Mouse (Mus musculus) left cerebral cortex, postnatal 36 days (tissue): Measurements from ENCODE around the gene Bpifb1. TPM values are rescaled to one million over a fixed set of nuclear protein-coding genes. Genes with fewer than 3 reads are reported as not detected.
"Not testable (repeated sequence)": the region's sequence is repeated elsewhere in the genome, so short reads cannot be mapped to it uniquely, and the experiment has no call there.

ENCODE experiments used
- DNase-seq, 2 experiments: peaks; one replicate each; pipeline ENCODE4 v3.0.0; 2021 to 2022; ENCODE audit warnings: low spot score in 2 of 2, mixed read lengths in 1 of 2
- intact Hi-C: fragments of 180-260 bp; cut with DNase I; formaldehyde crosslinking; loops from one replicate; pipeline ENCODE4 v1.15.1; 2025
- total RNA-seq, 2 experiments: library from RNA; stranded (reverse); gene quantifications; 2 replicates each; pipeline ENCODE4 v1.2.3; 2021

Bpifb1 gene
- total RNA-seq, 2 experiments from 2014 or later: 0.25 TPM; not detected in 1

DNA sequence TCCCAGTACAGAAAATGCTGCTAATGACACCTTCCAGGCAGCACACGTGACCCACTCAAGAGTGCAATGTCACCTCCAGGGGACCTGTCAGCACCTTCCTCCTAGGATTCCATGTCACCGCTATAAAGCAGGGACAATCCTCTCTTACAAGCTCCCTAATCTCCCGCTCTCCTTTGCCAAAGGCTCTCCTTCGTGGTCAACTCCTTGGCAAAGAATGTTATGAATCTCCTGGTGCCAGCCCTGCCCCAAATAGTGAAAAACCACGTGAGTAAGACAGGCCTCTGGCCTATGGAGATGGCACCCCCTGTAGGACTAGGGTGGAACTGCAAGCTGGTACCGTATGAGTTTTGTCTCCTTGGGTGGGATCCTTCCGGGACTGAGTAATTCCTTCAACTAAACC, 16.3 kb downstream of the Bpifb1 start:
- DNase-seq: no peak
- intact Hi-C loops: no loop called here

DNA sequence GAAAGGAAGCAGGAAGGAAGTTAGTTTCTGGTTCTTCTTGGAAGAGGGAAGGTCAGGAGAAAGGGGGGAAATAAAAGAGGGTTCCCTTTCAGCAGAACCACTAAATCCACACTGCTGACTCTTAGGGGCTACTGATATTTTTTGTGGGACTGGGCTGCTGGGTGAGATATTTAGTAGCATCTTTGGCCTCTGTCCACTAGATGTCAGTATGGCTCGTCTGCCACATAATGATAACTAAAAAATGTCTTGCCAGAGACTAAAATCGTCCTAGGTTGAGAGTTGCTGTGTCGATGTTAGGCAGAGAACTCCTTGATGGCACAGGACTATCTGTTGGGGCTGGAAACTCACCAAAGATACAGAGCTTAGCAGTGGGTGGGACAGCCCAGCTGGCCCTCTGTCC, 18.5 kb downstream of the Bpifb1 start:
- intact Hi-C loops: loop anchor here (2.0 kb wide), 1 partner anchor 170 kb away; no protein-coding TSS in a partner anchor
- DNase-seq: no peak

DNA sequence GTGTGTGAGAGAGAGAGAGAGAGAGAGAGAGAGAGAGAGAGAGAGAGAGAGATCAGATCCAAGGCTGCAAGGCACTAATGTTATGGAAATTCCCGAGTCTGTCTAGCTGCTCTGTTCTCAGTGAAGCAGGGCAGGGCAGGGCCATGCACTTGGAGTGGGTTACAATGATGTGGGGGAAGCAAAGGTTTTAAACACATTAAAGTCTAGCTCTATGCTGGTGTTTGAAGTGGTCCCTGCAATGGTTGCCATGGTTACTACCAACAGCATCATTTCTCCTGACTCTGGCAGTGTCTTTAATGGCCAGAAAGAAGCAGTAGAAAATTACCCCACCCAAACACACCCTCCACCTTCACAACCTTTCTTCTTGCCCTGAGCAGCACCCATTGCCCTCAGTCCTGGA, 20.5 kb downstream of the Bpifb1 start:
- no peak for DNase-seq
- intact Hi-C loops: no loop called here

DNA sequence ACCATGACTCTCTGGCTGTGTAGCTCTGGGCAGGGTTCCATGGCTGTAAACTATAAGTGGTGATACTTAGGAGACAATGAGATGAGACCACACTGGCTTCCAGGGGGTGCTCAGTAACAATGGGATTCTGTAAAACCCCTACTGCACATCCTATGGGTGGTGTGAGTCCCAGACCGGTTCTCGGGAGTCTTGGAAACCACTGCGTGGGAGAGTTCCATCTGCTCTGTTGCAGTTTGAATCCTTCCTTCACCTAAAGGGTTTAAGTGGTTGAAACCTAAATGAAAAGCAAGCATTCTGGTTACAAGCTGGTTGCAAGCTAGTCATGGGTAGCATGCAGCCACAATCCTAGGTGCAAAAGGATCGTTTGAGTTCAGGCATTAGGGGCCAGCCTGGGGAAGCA, 21.3 kb downstream of the Bpifb1 start:
- intact Hi-C loops: no loop called here
- peak; percentile 70 to 74 for DNase-seq

DNA sequence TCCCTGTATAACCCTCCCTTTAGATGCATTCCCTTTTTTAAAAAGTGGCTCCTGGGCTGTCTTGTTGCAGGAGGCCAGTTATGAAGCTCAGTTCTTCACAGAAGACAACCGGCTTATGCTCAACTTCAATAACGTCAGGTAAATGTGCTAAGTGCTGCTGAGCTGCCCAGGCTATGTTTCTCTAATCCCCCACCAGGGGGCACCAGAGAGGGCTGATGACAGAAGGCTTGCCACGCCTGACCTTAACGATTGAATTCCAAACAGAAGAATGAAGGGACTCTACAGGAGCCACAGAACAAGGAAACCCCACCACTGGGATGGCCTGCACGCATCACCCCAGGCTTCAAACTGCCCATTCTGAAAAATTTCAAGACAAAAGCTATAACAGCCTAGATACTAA, 24.6 kb downstream of the Bpifb1 start:
- intact Hi-C loops: loop anchor here (5.0 kb wide), 1 partner anchor 77 kb away; no protein-coding TSS in a partner anchor
- peak; percentile 29 to 37 for DNase-seq

DNA sequence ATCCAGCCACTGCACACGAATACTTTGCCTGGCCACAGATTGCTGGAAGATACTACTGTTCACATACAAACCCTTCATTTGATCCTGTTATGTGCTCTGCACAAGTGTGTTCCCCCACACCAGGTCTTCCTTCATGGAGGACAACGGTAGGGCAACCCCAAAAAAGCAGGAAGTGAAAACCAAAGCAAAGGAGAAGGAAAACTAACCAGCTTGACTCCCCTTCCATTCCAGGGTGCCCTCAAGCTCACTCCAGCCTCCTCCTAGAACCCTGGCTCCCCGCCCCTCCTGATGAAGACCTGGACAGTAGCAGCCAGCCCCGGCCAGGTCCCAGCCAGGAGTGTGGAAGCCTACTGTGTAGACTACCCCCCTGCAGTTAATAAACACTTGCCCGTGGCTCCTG, 29.3 kb downstream of the Bpifb1 start:
- no peak for DNase-seq
- intact Hi-C loops: loop anchor here (5.0 kb wide), 1 partner anchor 72 kb away; no protein-coding TSS in a partner anchor

DNA sequence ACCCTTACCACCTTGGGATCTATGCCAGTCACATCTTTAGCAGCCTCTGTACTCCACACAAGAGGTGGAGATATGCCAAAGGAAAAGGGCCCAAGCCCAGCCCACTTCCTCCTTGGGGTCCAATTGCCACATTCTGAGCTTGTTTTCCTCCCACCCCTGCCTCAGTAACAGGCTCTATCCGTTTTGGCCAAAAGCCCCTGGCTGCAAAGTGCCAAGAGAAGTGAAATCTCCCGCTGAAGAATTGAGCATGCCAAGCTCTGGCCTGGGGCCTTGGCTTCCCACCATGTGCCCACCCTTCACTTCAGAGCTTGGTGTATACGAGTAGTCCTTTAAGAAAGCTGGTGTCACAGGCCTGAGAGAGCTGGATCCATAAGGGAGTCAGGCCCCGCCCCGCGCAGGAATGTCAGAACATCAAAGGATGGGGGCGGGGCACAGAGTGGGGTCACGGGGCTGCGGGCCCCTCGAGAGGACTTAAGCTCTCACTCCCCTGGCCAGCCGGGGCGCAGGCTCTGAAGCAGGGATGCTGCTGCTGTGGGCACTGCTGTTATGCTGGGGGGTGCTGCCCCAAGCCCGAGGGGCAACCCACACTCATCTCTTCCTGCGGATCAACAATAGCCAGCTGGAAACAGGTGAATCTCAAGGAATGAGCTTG, 32.8 kb downstream of the Bpifb1 start, which contains the start of gene Bpifb5:
Gene Bpifb5, plus strand, starts transcription at position 478 of the 652 bp plus-strand sequence.
- DNase-seq: no peak
- intact Hi-C loops: no loop called here

DNA sequence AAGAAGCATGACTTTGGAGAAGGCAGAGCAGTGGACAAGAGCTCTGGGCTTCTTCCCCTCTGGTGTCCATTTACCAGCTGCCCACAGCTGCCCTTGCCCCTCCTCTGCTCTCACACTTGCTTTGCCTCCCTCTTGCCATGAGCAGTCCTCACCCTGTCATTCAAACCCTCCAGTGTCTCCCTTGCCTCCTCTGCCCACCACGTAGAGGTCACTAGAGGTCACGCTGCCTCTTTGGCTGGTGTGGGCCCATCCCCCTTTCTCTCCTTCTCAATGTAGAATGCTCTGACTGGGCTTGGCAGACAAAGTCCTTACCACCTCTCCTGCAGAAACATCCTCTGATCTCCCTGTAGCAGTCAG, 33.3 kb downstream of the Bpifb1 start:
- intact Hi-C loops: no loop called here
- DNase-seq: no peak

DNA sequence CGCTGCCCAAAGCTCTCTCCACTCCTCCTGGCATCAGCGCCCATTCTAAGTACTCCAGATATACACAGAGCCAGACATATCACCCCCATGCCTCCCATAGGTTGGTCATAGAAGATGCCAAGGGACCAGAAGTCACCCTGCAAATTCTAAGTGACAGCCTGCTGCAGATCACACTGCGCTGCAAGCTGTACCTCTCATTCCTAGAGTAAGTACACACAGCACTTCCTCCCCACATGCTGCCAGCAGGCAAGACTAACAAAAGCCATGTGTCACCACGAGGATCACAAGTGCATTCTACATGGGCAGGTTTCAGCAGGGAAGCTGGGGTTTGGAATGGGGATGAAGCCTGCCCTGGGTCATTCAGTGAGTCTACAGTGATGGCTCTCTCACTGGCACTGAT, 36.4 kb downstream of the Bpifb1 start:
- intact Hi-C loops: no loop called here
- DNase-seq: no peak

DNA sequence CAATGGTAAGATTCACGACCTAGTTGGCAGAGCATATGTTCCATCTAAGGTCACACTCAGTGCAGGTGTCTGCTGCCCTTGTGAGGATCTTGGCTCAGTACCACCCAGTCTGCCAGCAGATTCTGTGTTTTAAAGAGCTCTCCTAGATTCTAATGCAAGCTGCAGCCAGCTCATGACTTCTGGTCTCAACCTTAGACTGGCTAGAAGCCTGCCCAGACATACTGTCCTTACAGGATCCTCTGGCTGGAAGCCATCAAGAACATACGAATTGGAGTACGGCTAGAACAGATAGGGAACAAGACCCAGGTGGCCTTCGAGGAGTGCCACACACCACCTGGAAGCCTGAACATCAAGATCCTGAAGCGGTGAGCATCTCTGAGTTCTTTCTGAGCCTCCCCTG, 37.2 kb downstream of the Bpifb1 start:
- no peak for DNase-seq
- intact Hi-C loops: no loop called here

DNA sequence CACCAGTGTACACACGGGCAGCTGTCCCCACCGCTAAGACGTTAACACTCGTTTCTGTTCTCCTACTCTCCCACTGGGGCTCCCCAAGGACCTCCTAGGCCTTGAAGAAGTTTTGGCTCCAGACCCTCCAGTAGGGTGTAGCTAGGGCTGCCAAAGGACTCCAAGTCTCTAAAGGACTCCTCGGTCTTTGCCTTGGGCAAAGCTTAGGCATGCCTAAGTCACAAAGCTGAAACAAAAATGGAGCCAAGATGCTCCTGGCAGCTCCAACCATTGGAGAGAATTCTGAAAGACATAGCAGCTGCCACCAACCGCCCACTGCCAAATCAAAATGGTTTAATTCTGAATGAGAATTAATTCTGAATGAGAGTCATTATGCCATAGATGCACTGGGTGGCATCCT, 42.8 kb downstream of the Bpifb1 start:
- intact Hi-C loops: no loop called here
- DNase-seq: no peak

DNA sequence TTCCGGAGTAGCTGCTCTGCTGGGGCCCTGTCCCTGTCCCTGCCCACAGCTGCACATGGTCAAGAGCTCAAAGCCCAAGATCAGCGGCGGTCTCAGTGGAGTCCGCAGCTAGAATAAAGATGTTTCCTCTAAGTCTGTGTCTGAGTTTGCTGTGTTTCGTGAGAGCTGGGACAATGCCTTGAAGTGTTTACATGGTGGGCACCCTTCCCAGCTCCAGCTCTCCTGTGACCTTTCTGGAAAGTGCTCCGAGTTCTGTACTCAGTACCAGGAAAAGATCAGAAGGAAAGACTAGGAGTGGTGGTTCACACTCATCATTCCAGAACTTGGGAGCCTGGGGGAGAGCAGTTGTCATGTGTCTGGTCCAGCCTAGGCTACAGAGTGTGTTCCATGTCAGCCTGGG, 50.2 kb downstream of the Bpifb1 start:
- DNase-seq: no peak
- intact Hi-C loops: no loop called here

DNA sequence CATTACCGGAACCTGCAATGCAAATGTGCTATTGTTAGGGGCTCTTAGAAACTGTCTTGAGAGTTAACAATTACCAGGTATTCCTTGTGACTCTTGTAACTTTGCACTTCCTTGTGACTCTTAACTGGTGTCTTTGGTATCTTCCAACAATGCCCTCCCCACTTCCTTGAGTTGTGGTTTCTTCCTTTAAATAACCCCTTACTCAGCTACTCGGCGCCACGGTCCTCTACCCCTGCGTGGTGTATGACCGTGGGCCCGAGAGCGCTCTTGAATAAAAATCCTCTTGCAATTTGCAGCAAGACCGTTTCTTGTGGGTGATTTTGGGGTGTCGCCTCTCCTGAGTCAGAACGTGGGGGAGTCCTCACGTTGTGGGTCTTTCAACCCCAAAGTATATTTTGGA, 52.1 kb downstream of the Bpifb1 start:
- intact Hi-C loops, DNase-seq: not testable (repeated sequence)

DNA sequence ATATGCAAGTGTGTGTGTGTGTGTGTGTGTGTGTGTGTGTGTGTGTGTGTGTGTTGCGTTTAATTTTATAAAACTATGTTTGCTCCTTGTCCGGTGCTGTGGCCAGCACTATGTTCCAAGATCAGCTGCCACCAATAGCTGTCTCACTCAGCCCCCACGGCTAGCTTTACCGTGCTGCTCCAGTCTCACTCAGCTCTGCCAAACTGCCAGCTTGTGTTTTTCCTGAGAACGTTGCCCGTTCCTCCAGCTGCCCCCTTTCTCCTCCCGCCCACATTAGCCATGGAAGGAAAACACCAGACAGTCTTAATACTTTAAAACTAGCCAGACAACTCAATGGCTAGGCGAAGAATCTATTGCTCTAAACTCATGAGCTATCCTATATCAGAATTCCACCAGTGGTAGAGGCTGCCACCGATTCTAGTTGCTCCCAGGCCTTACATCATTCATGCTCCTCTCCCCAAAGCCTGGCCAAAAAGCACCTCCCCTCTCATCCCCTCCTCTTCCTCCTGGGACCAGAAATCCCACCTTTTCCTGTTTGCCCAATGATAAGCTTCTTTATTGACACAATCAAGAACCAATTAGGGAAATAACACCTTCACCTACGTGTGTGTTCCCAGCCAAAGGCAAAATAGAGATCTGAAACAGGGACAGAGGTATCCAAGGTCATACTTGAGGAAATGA, 52.9 kb downstream of the Bpifb1 start:
- intact Hi-C loops: no loop called here
- peak; percentile 70 to 74 for DNase-seq

DNA sequence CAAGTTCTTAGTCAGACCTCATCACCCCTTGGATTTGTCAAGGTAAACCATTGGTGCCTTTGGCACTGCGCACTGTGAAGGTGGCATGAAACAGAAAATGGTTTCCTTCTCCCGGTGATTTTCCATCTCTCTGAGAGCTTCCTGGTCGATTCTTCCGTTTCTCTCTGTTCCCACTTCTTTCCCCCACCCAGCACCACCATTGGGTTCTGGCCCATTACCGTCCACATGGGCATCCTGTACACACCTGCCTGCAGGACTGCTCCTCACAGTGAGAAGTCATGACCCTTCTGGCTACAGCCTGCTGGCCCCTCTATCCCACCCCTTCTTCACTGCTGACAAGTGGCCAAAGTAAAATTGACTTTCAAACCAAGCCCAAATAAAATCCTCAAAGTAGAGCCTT, 54.7 kb downstream of the Bpifb1 start:
- intact Hi-C loops: no loop called here

DNA sequence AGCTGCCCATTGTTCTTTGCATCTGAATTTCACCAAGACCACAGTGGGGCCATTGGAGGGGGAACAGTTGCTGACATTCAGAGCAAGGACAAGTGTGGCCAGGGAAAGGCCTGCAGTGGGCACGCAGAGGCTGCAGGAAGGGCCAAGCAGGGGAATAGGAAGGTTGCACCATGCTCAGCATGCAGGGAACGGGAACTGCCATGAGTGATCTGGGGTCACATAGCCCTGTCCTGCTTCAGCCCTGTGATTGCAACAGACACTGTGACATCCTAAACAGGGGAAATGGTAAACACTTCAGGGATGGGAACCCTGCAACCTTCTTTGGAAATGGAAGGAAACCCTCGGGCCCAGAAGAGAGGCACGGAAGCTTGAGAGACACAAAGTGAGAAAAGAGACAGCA, 64.6 kb downstream of the Bpifb1 start:
- DNase-seq, intact Hi-C loops: not testable (repeated sequence)

More for the DNA sequence above, 54.7 kb downstream of the Bpifb1 start:
- no peak for DNase-seq

DNA sequence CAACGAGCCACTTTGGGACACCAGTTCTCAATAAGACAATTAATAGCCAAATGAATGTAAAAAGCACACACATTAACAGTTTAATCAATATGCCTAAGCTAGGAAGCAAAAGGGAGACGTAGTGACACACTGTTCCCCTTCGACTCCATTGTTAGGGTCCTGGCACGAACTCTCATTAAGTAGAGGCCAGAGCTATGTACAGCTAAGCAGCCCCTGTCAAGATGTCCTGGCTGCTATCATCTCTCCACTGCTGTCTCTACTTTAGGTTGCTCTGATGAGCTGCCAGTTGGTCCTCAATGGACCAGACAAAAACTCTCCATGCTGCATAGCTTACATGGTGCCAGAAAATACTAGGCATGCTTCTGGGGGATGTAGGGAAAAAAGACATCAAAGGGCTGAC, 65.2 kb downstream of the Bpifb1 start:
- intact Hi-C loops: no loop called here
- DNase-seq: no peak

DNA sequence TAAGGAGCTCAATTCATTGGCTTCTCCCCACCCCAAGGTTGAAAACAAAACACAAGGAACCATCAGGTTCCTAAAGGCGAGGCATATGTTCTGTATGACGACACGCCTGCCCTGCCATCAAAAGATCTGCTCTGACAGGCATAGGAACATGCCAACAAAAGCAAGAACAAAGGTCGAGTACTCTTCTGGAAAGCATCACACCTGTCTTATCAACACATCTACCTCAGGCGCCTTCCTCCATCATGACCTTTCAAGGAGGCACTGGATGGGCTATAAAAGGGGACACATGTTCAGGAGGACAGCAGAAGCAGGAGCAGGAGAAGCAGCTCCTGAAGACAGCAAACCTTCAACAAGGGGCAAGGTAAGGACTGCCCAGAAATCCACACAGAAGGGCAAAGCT, 66.9 kb downstream of the Bpifb1 start, which contains the start of gene Bpifb9a:
Gene Bpifb9a, plus strand, starts transcription at position 301 of the 400 bp plus-strand sequence.
- intact Hi-C loops, DNase-seq: not testable (repeated sequence)

DNA sequence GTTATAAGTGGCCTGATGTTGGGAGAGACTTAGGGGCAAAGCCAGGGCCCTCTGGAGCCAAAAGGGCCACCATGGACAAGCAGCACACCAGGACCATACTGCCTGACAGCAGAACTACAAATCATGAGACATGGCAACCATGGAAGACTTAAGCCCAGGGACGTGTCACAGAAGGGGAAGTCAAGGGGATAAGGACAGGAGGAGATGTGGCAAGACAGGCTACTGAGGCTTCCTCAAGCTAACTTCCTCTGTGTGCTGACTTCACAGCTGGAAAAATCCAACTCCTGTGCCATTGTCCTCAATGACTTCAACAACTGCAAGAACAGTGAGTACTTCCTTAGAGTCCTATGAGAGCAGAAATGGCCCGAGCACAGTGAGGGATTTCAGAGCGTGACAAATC, 73.8 kb downstream of the Bpifb1 start:
- DNase-seq, intact Hi-C loops: not testable (repeated sequence)
